Mouse (Mus musculus): ENCODE data around the gene Fam167b.

GRCm38 (mm10) chr4:129561184-129561583, 17.2 kb downstream of the Fam167b start:
- TF ChIP-seq EP300 (IDR thresholded peaks at IDR 0.05; ENCODE audit: low read depth) (no peak), CTCF (IDR thresholded peaks at IDR 0.05; ENCODE audit: low read depth) (no peak)

Data from liver, postnatal 0 days (tissue).